Mouse (Mus musculus): ENCODE measurements at regions not wholly inside any gene's neighbourhood (a gene's known extent, or its start where the extent isn't known, plus 50 kb on each side); places are given as distances from the start of the nearest gene placed in this dataset.

- H3K4me1 ChIP-seq (ENCODE audit: control insufficient read depth, insufficient read depth, low read length), result no peaks in the 10 kb centered on the region
- H3K9me3 ChIP-seq (ENCODE audit: control insufficient read depth, low read length), result no peaks in the 10 kb centered on the region
- H3K27me3 ChIP-seq (ENCODE audit: control insufficient read depth, insufficient read depth, low read length), result no peaks in the 10 kb centered on the region
- 76% methylated on average over 6 of the region's 6 CpGs for WGBS
- H3K9ac ChIP-seq (ENCODE audit: low read depth, low read length, severe bottlenecking), result no peak overlapping the region
- no peak overlapping the region for H3K4me3 ChIP-seq (replicated peaks; ENCODE audit: low read length)
- H3K4me2 ChIP-seq (replicated peaks; ENCODE audit: low read depth, low read length, severe bottlenecking), result no peak overlapping the region
- ATAC-seq (ENCODE audit: low FRiP score, low read depth) (no peak), DNase-seq (ENCODE audit: low spot score) (no peak)
- no peaks in the 10 kb centered on the region for H3K36me3 ChIP-seq (ENCODE audit: control insufficient read depth, insufficient read depth, low read length)
- no peak overlapping the region for H3K27ac ChIP-seq (replicated peaks; ENCODE audit: low read depth, low read length)
- TF ChIP-seq POLR2A (IDR thresholded peaks at IDR 0.05; ENCODE audit: borderline replicate concordance, extremely low read depth, insufficient read depth, insufficient read length), result no peak
Observed at GRCm38 (mm10) chr9:61489983-61490382, 117.8 kb downstream of the Tle3 start.

GRCm38 (mm10) chr9:61489147-61489546 lies 117.0 kb downstream of the Tle3 start:
- Histone ChIP-seq H3K9ac (ENCODE audit: low read depth, low read length, severe bottlenecking) (no peak overlapping the region), H3K9me3 (ENCODE audit: control insufficient read depth, low read length) (no peaks in the 10 kb centered on the region), H3K4me1 (ENCODE audit: control insufficient read depth, insufficient read depth, low read length) (no peaks in the 10 kb centered on the region), H3K4me3 (replicated peaks; ENCODE audit: low read length) (no peak overlapping the region), H3K27me3 (ENCODE audit: control insufficient read depth, insufficient read depth, low read length) (no peaks in the 10 kb centered on the region), H3K4me2 (replicated peaks; ENCODE audit: low read depth, low read length, severe bottlenecking) (no peak overlapping the region), H3K27ac (replicated peaks; ENCODE audit: low read depth, low read length) (no peak overlapping the region), H3K36me3 (ENCODE audit: control insufficient read depth, insufficient read depth, low read length) (no peaks in the 10 kb centered on the region)
- no peak for TF ChIP-seq POLR2A (IDR thresholded peaks at IDR 0.05; ENCODE audit: borderline replicate concordance, extremely low read depth, insufficient read depth, insufficient read length)
- ATAC-seq (ENCODE audit: low FRiP score, low read depth), result no peak
- WGBS, result 40% methylated on average over 9 of the region's 9 CpGs
- DNase-seq (ENCODE audit: low spot score), result no peak

- Histone ChIP-seq H3K27ac (replicated peaks; ENCODE audit: low read depth, low read length) (no peak overlapping the region), H3K9ac (ENCODE audit: low read depth, low read length, severe bottlenecking) (no peak overlapping the region), H3K36me3 (ENCODE audit: control insufficient read depth, insufficient read depth, low read length) (no peaks in the 10 kb centered on the region), H3K4me3 (replicated peaks; ENCODE audit: low read length) (no peak overlapping the region), H3K4me2 (replicated peaks; ENCODE audit: low read depth, low read length, severe bottlenecking) (no peak overlapping the region), H3K4me1 (ENCODE audit: control insufficient read depth, insufficient read depth, low read length) (no peaks in the 10 kb centered on the region), H3K27me3 (ENCODE audit: control insufficient read depth, insufficient read depth, low read length) (no peaks in the 10 kb centered on the region), H3K9me3 (ENCODE audit: control insufficient read depth, low read length) (no peaks in the 10 kb centered on the region)
- ATAC-seq (ENCODE audit: low FRiP score, low read depth) (no peak), DNase-seq (ENCODE audit: low spot score) (no peak)
- no peak for TF ChIP-seq POLR2A (IDR thresholded peaks at IDR 0.05; ENCODE audit: borderline replicate concordance, extremely low read depth, insufficient read depth, insufficient read length)
- WGBS, result 84% methylated on average over 12 of the region's 12 CpGs
Observed at GRCm38 (mm10) chr9:61487824-61488223, 115.7 kb downstream of the Tle3 start.

- H3K27me3 ChIP-seq (ENCODE audit: control insufficient read depth, insufficient read depth, low read length), result no peaks in the 10 kb centered on the region
- no peak for TF ChIP-seq POLR2A (IDR thresholded peaks at IDR 0.05; ENCODE audit: borderline replicate concordance, extremely low read depth, insufficient read depth, insufficient read length)
- no peaks in the 10 kb centered on the region for H3K9me3 ChIP-seq (ENCODE audit: control insufficient read depth, low read length)
- no peak overlapping the region for H3K9ac ChIP-seq (ENCODE audit: low read depth, low read length, severe bottlenecking)
- DNase-seq (ENCODE audit: low spot score) (no peak), ATAC-seq (ENCODE audit: low FRiP score, low read depth) (no peak)
- H3K27ac ChIP-seq (replicated peaks; ENCODE audit: low read depth, low read length), result no peak overlapping the region
- 63% methylated on average over 7 of the region's 7 CpGs for WGBS
- no peak overlapping the region for H3K4me2 ChIP-seq (replicated peaks; ENCODE audit: low read depth, low read length, severe bottlenecking)
- no peaks in the 10 kb centered on the region for H3K36me3 ChIP-seq (ENCODE audit: control insufficient read depth, insufficient read depth, low read length)
- no peak overlapping the region for H3K4me3 ChIP-seq (replicated peaks; ENCODE audit: low read length)
- H3K4me1 ChIP-seq (ENCODE audit: control insufficient read depth, insufficient read depth, low read length), result no peaks in the 10 kb centered on the region
Observed at GRCm38 (mm10) chr9:61487146-61487545, 115.0 kb downstream of the Tle3 start.

- WGBS, result 26% methylated on average over 3 of the region's 3 CpGs
- no peak overlapping the region for H3K27ac ChIP-seq (replicated peaks; ENCODE audit: low read depth, low read length)
- no peak for TF ChIP-seq POLR2A (IDR thresholded peaks at IDR 0.05; ENCODE audit: borderline replicate concordance, extremely low read depth, insufficient read depth, insufficient read length)
- no peaks in the 10 kb centered on the region for H3K36me3 ChIP-seq (ENCODE audit: control insufficient read depth, insufficient read depth, low read length)
- no peak overlapping the region for H3K9ac ChIP-seq (ENCODE audit: low read depth, low read length, severe bottlenecking)
- H3K9me3 ChIP-seq (ENCODE audit: control insufficient read depth, low read length), result no peaks in the 10 kb centered on the region
- DNase-seq (ENCODE audit: low spot score) (peak; percentile 90), ATAC-seq (ENCODE audit: low FRiP score, low read depth) (no peak)
- no peak overlapping the region for H3K4me2 ChIP-seq (replicated peaks; ENCODE audit: low read depth, low read length, severe bottlenecking)
- H3K4me3 ChIP-seq (replicated peaks; ENCODE audit: low read length), result no peak overlapping the region
- no peaks in the 10 kb centered on the region for H3K27me3 ChIP-seq (ENCODE audit: control insufficient read depth, insufficient read depth, low read length)
- no peaks in the 10 kb centered on the region for H3K4me1 ChIP-seq (ENCODE audit: control insufficient read depth, insufficient read depth, low read length)
Observed at GRCm38 (mm10) chr9:61484391-61484790, 112.2 kb downstream of the Tle3 start.

- DNase-seq (ENCODE audit: low spot score) (no peak), ATAC-seq (ENCODE audit: low FRiP score, low read depth) (no peak)
- Histone ChIP-seq H3K9ac (ENCODE audit: low read depth, low read length, severe bottlenecking) (no peak overlapping the region), H3K4me1 (ENCODE audit: control insufficient read depth, insufficient read depth, low read length) (no peaks in the 10 kb centered on the region), H3K27ac (replicated peaks; ENCODE audit: low read depth, low read length) (no peak overlapping the region), H3K4me3 (replicated peaks; ENCODE audit: low read length) (no peak overlapping the region), H3K4me2 (replicated peaks; ENCODE audit: low read depth, low read length, severe bottlenecking) (no peak overlapping the region), H3K9me3 (ENCODE audit: control insufficient read depth, low read length) (no peaks in the 10 kb centered on the region), H3K27me3 (ENCODE audit: control insufficient read depth, insufficient read depth, low read length) (no peaks in the 10 kb centered on the region), H3K36me3 (ENCODE audit: control insufficient read depth, insufficient read depth, low read length) (no peaks in the 10 kb centered on the region)
- 32% methylated on average over 6 of the region's 6 CpGs for WGBS
- no peak for TF ChIP-seq POLR2A (IDR thresholded peaks at IDR 0.05; ENCODE audit: borderline replicate concordance, extremely low read depth, insufficient read depth, insufficient read length)
Observed at GRCm38 (mm10) chr9:61479626-61480025, 107.5 kb downstream of the Tle3 start.

All from limb, embryonic 14.5 days (tissue).